Mouse (Mus musculus) kidney, embryonic 15.5 days (tissue): ENCODE results near the gene S100a3. TPM values are rescaled to one million over a fixed set of nuclear protein-coding genes. Genes with fewer than 3 reads are reported as not detected.

Experiments used
- ATAC-seq: fragments of 200-750 bp; cut with Nextera tagmentation; replicated peaks from 2 replicates; pipeline ENCODE4 v1.8.0; 2017; ENCODE audit warnings: moderate TSS enrichment; ENCODE audit not compliant: low FRiP score
- H3K27ac ChIP-seq: fragments of 300-500 bp; sonication (generic); 2 replicates; pipeline ENCODE4 v1.5.1; 2015; ENCODE audit warnings: mild to moderate bottlenecking, inconsistent platforms
- H3K27me3 ChIP-seq: fragments of 300-500 bp; sonication (generic); 2 replicates; pipeline ENCODE4 v1.6.1; 2015; ENCODE audit warnings: inconsistent platforms
- H3K36me3 ChIP-seq: fragments of 300-500 bp; sonication (generic); 2 replicates; pipeline ENCODE4 v1.6.1; 2015; ENCODE audit warnings: inconsistent platforms
- H3K4me1 ChIP-seq: fragments of 300-500 bp; sonication (generic); 2 replicates; pipeline ENCODE4 v1.6.1; 2015; ENCODE audit warnings: inconsistent platforms
- H3K4me2 ChIP-seq: fragments of 300-500 bp; sonication (generic); 2 replicates; pipeline ENCODE4 v1.6.1; 2015; ENCODE audit warnings: moderate library complexity, mild to moderate bottlenecking, inconsistent platforms
- H3K4me3 ChIP-seq: fragments of 300-500 bp; sonication (generic); replicated peaks from 2 replicates; pipeline ENCODE4 v1.5.1; 2015; ENCODE audit warnings: mild to moderate bottlenecking, inconsistent platforms
- H3K9ac ChIP-seq: fragments of 300-500 bp; sonication (generic); 2 replicates; pipeline ENCODE4 v1.6.1; 2015; ENCODE audit warnings: mild to moderate bottlenecking, inconsistent platforms
- H3K9me3 ChIP-seq: fragments of 300-500 bp; sonication (generic); replicated peaks from 2 replicates; pipeline ENCODE4 v1.6.1; 2016; ENCODE audit warnings: inconsistent platforms
- WGBS: fragments of 180-500 bp; shearing (Covaris S2); methylation state at CpG from one replicate; pipeline ENCODE4 v1.1.7; 2015; ENCODE audit warnings: mixed read lengths; 5-methylcytosine and 5-hydroxymethylcytosine counted together
- polyA plus RNA-seq: library from polyadenylated mRNA; unstranded; fragments of >200 nt; fragmentation: Nextera tagmentation; extraction: Ambion mirVana; gene quantifications from 2 replicates; pipeline ENCODE4 v1.2.1, GENCODE M21; 2015

S100a3 gene
- polyA plus RNA-seq: not detected in 2 replicates

DNA sequence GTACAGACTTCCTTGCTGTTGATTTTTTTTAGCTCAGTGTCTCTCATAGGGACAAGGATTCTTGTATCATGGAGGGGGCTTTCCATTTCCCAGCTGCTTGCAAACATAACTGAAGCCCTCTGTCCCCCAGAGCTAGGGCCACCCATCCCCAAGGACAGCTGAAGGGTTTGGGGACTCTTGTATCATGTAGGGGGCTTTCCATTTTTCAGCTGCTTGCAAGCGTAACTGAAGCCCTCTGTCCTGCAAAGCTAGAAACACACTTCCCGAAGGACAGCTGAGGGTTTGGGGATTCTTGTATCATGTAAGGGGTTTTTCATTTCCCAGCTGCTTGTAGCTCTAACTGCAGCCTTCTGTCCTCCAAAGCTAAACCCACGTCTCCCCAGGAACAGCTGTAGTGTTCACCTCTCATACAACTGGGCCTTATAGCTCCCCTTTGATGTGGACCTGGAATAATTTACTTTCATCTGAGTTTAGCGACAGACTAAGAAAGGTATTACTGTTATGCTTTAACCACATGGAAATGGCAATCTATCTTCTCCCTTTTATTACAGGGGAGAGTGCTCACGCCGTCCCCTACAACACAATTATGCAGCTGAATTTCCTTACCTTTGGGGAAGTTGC, at the start of gene S100a3:
Gene S100a3, plus strand, starts transcription at position 571 of the 621 bp plus-strand sequence.
- Histone ChIP-seq H3K9me3 (no peaks in the 10 kb centered on the region), H3K9ac (no peak within 1 kb of the TSS), H3K36me3 (no peaks in the 10 kb centered on the region), H3K4me1 (no peaks in the 10 kb centered on the region), H3K27me3 (no peaks in the 10 kb centered on the region), H3K4me3 (no peak within 1 kb of the TSS), H3K27ac (no peak within 1 kb of the TSS), H3K4me2 (no peak within 1 kb of the TSS)
- WGBS: 65% methylated on average over 6 of the region's 6 CpGs
- no peak for ATAC-seq

DNA sequence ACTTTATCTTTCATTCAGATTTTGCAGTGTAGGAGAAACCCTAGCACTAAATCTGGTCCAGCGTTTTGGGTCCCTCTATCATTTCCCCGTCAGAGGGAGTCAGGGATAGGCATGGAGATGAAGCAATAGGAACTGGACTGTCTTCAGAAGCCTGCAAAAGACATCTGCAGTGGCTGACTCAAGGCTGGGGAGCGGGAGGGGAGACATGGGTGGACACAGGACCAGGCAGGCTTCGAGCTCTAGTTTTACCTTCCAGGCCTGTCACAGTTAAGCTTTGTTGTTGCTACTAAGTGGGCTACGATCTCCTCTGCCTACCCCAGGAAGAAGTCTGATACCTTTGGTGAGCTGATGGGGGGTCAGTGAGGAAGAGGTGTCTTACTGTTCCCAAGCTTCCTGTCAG, 48.1 kb upstream of the S100a3 start:
- ATAC-seq: no peak
- H3K4me1 ChIP-seq: peaks cover 38% of the 10 kb centered on the region
- H3K4me2 ChIP-seq: no peak overlapping the region
- H3K27ac ChIP-seq: no peak overlapping the region
- 83% methylated on average over 5 of the region's 5 CpGs for WGBS
- H3K36me3 ChIP-seq: peaks cover 10% of the 10 kb centered on the region
- no peaks in the 10 kb centered on the region for H3K9me3 ChIP-seq
- no peak overlapping the region for H3K4me3 ChIP-seq
- no peak overlapping the region for H3K9ac ChIP-seq
- H3K27me3 ChIP-seq: no peaks in the 10 kb centered on the region

DNA sequence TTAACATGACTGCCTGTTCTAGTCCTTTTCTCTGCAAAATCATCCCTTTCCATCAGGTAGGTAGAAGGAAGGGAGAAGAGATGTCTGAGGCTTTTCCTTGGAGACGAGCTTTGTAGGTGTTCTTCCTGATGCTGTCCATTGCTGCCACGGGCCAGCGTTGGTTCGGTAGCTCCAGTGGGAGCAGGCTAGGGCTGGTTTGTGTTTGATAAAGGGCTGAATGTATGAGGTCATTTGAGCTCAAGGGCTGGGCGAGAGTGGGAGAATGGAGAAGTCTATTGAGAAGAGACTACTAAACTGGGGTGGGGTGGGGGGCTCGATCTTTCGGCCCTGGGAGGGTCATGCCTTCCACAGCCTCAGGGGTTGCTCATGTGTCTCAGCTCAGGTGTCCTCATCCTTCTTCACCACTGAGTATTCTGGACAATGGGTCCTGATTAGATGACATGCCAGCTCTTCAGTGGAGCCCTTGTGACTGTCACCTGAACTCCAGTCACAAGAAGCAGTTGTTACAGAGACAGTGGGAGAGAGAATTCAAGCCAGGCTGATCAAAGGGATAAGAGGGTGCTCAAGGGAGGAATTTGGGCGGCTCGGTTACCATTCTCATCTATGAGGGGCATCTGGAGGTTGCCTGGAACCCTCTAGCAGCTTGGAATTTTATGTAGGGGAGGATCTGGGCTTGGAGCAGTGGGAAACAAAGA, 47.3 kb upstream of the S100a3 start:
- no peak overlapping the region; the same call in 1 of the 2 replicates for H3K9ac ChIP-seq
- H3K4me3 ChIP-seq: peak overlapping the region; percentile 45
- H3K4me2 ChIP-seq: peak overlapping the region; percentile 80
- WGBS: 70% methylated on average over 9 of the region's 9 CpGs
- peak overlapping the region; percentile 74; the same call in 1 of the 2 replicates for H3K27ac ChIP-seq
- H3K36me3 ChIP-seq: peaks cover 6% of the 10 kb centered on the region
- no peaks in the 10 kb centered on the region for H3K9me3 ChIP-seq
- no peaks in the 10 kb centered on the region for H3K27me3 ChIP-seq
- peaks cover 30% of the 10 kb centered on the region for H3K4me1 ChIP-seq
- ATAC-seq: no peak

DNA sequence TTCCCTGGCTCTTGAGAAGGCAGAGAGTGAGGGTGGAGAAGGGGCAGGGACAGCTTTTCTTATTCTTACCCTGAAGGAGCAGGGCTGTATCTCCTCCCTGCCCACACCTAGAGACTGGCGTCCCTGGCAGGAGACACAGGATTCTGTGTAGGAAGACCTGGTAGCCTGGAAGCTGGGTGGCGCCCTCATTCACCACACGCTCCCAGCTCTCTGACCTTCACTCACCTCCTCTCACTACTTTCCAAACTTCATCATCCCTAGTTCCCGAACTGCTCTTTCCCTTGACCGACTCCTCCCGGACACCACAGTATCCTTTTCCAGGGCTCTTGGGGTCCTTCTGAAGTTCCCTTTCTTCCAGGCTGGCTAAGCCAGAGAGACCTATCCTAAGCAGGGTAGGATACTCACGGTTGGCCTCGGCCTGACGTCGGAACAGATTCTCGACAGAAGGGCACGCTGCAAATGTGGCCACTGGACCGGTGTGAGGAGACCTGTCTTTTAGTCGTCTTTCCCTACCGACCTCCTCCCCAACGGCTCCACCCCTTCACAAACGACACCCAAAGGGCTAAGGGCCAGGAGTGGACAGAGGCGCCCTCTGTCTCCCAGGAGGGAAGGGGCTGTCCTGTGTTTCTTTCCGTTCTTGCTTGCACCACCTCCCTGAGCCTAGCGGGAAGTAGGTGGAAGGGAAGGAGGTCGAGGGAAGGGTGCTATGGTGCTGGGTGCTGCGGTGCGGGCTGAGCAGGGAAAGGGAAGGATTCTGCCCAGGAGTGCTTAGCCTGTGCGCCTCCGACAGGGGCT, 46.4 kb upstream of the S100a3 start, which contains the start of the genes S100a1 and S100a13:
Gene S100a1, minus strand, starts transcription at position 597 of the 795 bp plus-strand sequence.
Gene S100a13, plus strand, starts transcription at position 640 of the 795 bp plus-strand sequence.
- H3K9ac ChIP-seq: peak within 1 kb of the TSS; percentile 37
- no peaks in the 10 kb centered on the region for H3K27me3 ChIP-seq
- peak within 1 kb of the TSS; percentile 45 for H3K4me3 ChIP-seq
- H3K4me1 ChIP-seq: peaks cover 27% of the 10 kb centered on the region
- peak; percentile 57 for ATAC-seq
- 2% methylated on average over 25 of the region's 25 CpGs for WGBS
- H3K9me3 ChIP-seq: no peaks in the 10 kb centered on the region
- H3K36me3 ChIP-seq: peaks cover 6% of the 10 kb centered on the region
- peak within 1 kb of the TSS; percentile 74 for H3K27ac ChIP-seq
- H3K4me2 ChIP-seq: peak within 1 kb of the TSS; percentile 80

DNA sequence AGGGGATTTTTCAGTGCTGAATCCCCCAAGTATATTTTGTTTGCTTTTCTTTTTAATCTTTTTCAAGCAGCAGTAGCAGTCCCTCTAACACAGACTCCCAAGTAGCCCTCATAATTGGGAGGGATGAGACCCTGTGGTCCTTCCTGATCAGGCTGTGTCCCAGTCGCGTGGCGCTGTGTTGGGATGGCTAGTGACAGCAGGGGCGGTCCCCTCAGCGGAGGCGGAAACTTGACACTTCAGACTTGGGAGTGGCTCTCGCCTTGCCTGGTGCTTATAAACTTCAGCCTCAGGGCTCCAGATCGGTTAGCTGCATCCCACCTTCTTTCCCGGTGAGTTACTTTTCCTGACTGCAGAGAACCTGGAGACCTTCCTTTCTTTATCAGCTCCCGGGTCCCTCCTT, 45.7 kb upstream of the S100a3 start:
- peak overlapping the region; percentile 80 for H3K4me2 ChIP-seq
- peaks cover 26% of the 10 kb centered on the region for H3K4me1 ChIP-seq
- peak; percentile 87 for ATAC-seq
- WGBS: 0% methylated on average over 10 of the region's 10 CpGs
- H3K27me3 ChIP-seq: no peaks in the 10 kb centered on the region
- H3K9me3 ChIP-seq: no peaks in the 10 kb centered on the region
- peak overlapping the region; percentile 74 for H3K27ac ChIP-seq
- peaks cover 6% of the 10 kb centered on the region for H3K36me3 ChIP-seq
- H3K9ac ChIP-seq: peak overlapping the region; percentile 37
- H3K4me3 ChIP-seq: peak overlapping the region; percentile 45

DNA sequence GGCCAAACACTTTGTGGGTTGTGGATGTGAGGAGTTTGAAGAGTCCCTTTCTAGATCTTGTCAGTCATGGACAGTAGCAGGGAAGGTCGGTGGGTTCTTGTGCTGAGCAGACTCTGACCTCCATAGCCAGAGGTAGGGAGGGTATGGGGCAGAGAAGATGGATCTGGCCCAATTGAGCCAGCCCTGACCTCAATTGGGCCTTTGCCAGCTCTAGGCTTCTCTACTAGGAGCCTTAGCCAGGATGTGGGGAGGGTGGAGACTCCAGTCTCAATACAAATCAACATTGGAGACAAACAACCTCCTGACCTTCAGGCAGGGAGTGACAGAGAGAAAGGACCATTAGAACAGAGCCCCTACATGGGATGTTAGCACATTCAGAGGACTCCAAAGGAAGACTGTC, 45.1 kb upstream of the S100a3 start:
- peak overlapping the region; percentile 37 for H3K9ac ChIP-seq
- peak; percentile 32 for ATAC-seq
- no peaks in the 10 kb centered on the region for H3K9me3 ChIP-seq
- peaks cover 24% of the 10 kb centered on the region for H3K4me1 ChIP-seq
- H3K4me3 ChIP-seq: peak overlapping the region; percentile 45
- peak overlapping the region; percentile 74; the same call in 1 of the 2 replicates for H3K27ac ChIP-seq
- H3K27me3 ChIP-seq: no peaks in the 10 kb centered on the region
- WGBS: 42% methylated on average over 1 of the region's 1 CpGs
- peaks cover 6% of the 10 kb centered on the region for H3K36me3 ChIP-seq
- peak overlapping the region; percentile 80 for H3K4me2 ChIP-seq

DNA sequence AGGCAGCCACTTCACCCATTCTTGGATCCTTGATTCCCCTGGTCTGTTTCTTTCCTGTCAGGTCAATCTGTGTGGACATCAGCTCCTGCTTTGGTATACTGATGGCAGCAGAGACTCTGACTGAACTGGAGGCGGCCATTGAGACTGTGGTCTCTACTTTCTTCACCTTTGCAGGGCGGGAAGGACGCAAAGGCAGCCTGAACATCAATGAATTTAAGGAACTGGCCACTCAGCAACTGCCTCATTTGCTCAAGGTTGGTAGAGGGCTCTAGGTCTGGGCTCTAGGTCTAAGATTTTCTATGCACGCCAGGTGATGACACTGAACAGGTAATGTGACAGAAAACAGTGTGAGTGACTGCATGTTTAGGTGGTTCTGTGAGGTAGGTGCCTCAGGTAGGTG, 44.6 kb upstream of the S100a3 start:
- Histone ChIP-seq H3K4me1 (peaks cover 24% of the 10 kb centered on the region), H3K27ac (no peak overlapping the region), H3K4me3 (no peak overlapping the region), H3K4me2 (peak overlapping the region; percentile 80; the same call in 1 of the 2 replicates), H3K36me3 (peaks cover 5% of the 10 kb centered on the region), H3K9ac (no peak overlapping the region), H3K27me3 (no peaks in the 10 kb centered on the region), H3K9me3 (no peaks in the 10 kb centered on the region)
- no peak for ATAC-seq
- 92% methylated on average over 4 of the region's 4 CpGs for WGBS

DNA sequence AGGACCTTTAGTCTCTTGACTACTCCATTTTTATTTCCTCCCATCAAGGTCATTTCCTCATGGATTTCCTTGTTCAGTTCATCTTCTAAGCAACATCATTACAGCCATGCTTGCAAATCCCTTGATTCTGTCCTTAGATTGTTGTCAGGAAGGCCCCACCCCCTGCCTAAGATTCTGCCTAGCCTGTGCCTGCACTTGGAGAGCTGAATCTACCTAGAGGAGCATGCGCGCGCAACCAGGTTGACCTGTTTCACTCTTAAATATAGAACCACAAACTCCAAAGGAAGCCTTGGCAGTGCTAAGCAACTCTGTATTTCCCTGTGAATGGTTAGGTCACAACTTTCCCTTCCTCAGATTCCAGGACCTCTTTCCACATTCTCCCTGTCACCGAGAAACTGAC, 42.7 kb upstream of the S100a3 start:
- H3K9ac ChIP-seq: no peak overlapping the region
- H3K4me2 ChIP-seq: no peak overlapping the region
- no peaks in the 10 kb centered on the region for H3K9me3 ChIP-seq
- no peak overlapping the region for H3K4me3 ChIP-seq
- WGBS: 82% methylated on average over 4 of the region's 4 CpGs
- H3K4me1 ChIP-seq: peaks cover 24% of the 10 kb centered on the region
- ATAC-seq: no peak
- H3K36me3 ChIP-seq: no peaks in the 10 kb centered on the region
- no peaks in the 10 kb centered on the region for H3K27me3 ChIP-seq
- H3K27ac ChIP-seq: no peak overlapping the region

DNA sequence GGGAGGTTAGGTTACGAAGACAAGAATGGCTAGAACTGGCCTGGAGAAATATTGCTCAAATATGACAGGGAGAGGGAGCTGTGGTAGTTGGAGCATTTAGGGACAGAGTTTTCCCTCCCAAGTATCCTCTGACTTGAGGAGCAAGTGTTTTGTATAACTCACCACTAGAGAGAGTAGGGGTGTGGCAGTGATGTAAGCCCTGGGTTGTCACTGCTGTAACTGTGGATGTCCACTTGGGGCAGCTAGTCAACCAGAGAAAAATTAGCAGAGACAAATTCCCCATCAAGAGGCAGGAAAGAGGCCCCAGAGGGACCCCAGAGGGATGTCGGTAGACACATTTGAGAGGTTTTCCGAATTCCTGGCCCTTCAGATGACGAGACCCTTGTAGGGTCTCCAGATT, 35.0 kb upstream of the S100a3 start:
- Histone ChIP-seq H3K36me3 (no peaks in the 10 kb centered on the region), H3K4me2 (no peak overlapping the region), H3K4me1 (peaks cover 11% of the 10 kb centered on the region; the same call in 1 of the 2 replicates), H3K27me3 (no peaks in the 10 kb centered on the region), H3K9ac (no peak overlapping the region), H3K4me3 (no peak overlapping the region), H3K9me3 (no peaks in the 10 kb centered on the region), H3K27ac (no peak overlapping the region)
- 0 out of 2 replicates have a peak, but pooled peaks have one; percentile 30 for ATAC-seq
- WGBS: 65% methylated on average over 4 of the region's 4 CpGs

DNA sequence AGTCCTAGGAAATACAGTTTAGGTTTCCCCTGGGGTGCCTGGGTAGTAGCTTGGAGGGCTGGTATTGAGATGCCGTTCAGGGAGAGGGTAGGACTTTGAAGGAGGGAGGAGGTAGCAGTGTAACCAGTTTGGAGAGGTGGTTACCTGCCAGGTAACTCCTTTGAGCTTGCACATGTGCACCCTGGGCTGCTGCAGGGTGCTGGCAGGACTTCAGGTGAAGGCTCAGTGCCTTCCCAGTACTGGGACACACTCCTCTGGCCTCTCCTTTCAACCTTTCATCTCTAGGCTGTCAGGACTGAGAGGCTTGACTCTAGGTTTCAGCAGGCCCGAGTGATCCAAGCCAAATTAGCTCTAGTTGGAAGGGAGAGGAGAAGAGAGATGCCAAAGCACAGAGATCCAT, 34.3 kb upstream of the S100a3 start:
- no peak for ATAC-seq
- WGBS: 66% methylated on average over 2 of the region's 2 CpGs
- no peaks in the 10 kb centered on the region for H3K9me3 ChIP-seq

DNA sequence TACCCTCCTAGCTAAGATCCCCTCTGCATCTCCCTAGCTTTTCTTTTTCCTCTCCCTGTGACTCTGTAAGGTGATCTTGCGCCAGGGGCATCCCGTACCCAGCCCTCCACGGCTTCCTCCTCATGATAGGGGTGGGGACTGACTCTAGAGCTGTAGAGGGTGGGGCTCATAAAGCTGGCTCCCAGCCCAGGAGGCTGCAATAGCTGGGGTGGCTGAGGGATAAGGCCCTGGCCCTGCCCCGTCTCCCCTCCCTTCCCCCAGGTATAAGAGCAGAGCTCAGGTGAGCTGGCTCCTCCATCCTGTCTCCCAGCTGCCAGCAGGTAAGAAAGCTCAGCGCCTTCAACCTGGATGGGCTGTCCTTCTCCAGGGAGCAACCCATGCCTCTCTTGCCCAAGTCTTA, 33.8 kb upstream of the S100a3 start, which contains the start of gene S100a14:
Gene S100a14, plus strand, starts transcription at position 277 of the 400 bp plus-strand sequence.
- Histone ChIP-seq H3K27me3 (no peaks in the 10 kb centered on the region), H3K9ac (no peak within 1 kb of the TSS), H3K9me3 (no peaks in the 10 kb centered on the region), H3K4me3 (no peak within 1 kb of the TSS), H3K4me2 (no peak within 1 kb of the TSS), H3K36me3 (no peaks in the 10 kb centered on the region), H3K27ac (0 out of 2 replicates have a peak within 1 kb of the TSS, but pooled peaks have one; percentile 2), H3K4me1 (peaks cover 11% of the 10 kb centered on the region; the same call in 1 of the 2 replicates)
- ATAC-seq: peak; percentile 69; the same call in 1 of the 2 replicates
- 57% methylated on average over 5 of the region's 5 CpGs for WGBS

More for the DNA sequence above, 34.3 kb upstream of the S100a3 start:
- no peak overlapping the region for H3K4me2 ChIP-seq
- H3K27me3 ChIP-seq: no peaks in the 10 kb centered on the region
- no peak overlapping the region for H3K9ac ChIP-seq
- peaks cover 11% of the 10 kb centered on the region; the same call in 1 of the 2 replicates for H3K4me1 ChIP-seq
- no peak overlapping the region for H3K4me3 ChIP-seq
- no peaks in the 10 kb centered on the region for H3K36me3 ChIP-seq
- H3K27ac ChIP-seq: 0 out of 2 replicates have a peak overlapping the region, but pooled peaks have one; percentile 2
